Mouse (Mus musculus) erythroblast, embryonic 14.5 days (primary cell): ENCODE results near the gene Brms1l.

Experiments
- GATA1 ChIP-seq: IDR thresholded peaks from 2 replicates; pipeline ENCODE4 v1.6.1; 2012; ENCODE audit warnings: low read length, inconsistent platforms, mixed read lengths
- TAL1 ChIP-seq: IDR thresholded peaks from 3 replicates; pipeline ENCODE4 v1.6.1; 2012; ENCODE audit warnings: low read length, inconsistent platforms, mixed read lengths

DNA sequence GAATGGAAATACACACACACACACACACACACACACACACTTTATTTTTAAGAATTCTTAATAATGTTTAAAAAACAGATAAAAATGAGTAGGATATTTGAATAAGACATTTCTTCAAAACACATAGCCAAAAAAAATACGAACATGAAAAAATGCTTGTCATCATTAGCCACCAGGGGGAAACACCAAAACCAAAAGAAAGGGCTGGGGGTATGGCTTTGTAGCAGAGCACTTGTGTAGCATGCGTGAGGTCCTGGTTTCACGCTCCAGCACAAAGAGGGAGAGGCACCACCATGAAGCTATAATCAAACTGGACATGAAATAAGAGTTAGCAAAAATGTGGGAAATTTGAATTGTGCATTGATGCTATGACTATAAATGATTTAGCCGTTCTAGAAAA is 35.0 kb upstream of the Brms1l start:
- TF ChIP-seq GATA1 (no peak), TAL1 (no peak)
